Mouse (Mus musculus) brain, embryonic 14.5 days (tissue): ENCODE results near the gene 9530077C05Rik.

Experiments
- CTCF ChIP-seq: fragments of 200-500 bp; IDR thresholded peaks from 2 replicates; pipeline ENCODE4 v1.5.1; 2012; ENCODE audit warnings: inconsistent platforms, mild to moderate bottlenecking, moderate library complexity, borderline replicate concordance; ENCODE audit not compliant: insufficient read depth, insufficient read length; ENCODE audit errors: extremely low read depth
- POLR2A ChIP-seq: fragments of 200-500 bp; IDR thresholded peaks from 2 replicates; pipeline ENCODE4 v1.6.1; 2012; ENCODE audit warnings: mild to moderate bottlenecking, inconsistent platforms, borderline replicate concordance; ENCODE audit not compliant: poor library complexity, insufficient read depth, insufficient read length, severe bottlenecking; ENCODE audit errors: extremely low read depth

DNA sequence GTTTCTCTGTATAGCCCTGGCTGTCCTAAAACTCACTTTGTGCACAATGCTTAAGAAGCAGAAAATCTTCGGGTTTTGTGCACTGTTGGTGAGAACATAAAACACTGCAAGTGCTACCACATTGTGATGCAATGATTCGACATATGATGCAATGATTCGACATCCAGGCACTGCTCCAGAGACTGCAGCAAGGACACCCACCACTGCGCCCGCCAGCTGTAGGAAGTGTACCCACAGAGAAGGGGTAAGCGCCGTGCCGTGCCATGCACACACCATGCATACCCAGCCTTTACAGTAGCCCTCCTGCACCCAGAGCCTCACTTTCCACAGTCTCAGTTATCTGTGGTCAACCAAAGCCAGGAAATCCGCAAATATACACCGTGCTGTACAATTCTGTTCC lies 44.7 kb upstream of the 9530077C05Rik start:
- TF ChIP-seq CTCF: no peak
- no peak for TF ChIP-seq POLR2A
